Mouse (Mus musculus) midbrain, embryonic 10.5 days (tissue): Measurements from ENCODE around the gene Bspry. TPM values are rescaled to one million over a fixed set of nuclear protein-coding genes. Genes with fewer than 3 reads are reported as not detected.

ENCODE experiments used
- DNase-seq: peaks from one replicate; pipeline ENCODE4 v3.0.0-alpha.2; 2017; ENCODE audit warnings: low spot score
- H3K27ac ChIP-seq: fragments of 300-500 bp; sonication (generic); replicated peaks from 2 replicates; pipeline ENCODE4 v1.5.1; 2016; ENCODE audit warnings: mild to moderate bottlenecking
- H3K27me3 ChIP-seq: fragments of 300-500 bp; sonication (generic); 2 replicates; pipeline ENCODE4 v1.6.1; 2016; ENCODE audit warnings: low read depth, mild to moderate bottlenecking; ENCODE audit not compliant: poor library complexity, severe bottlenecking
- H3K36me3 ChIP-seq: fragments of 300-500 bp; sonication (generic); 2 replicates; pipeline ENCODE4 v1.6.1; 2016; ENCODE audit warnings: mild to moderate bottlenecking, moderate library complexity
- H3K4me1 ChIP-seq: fragments of 300-500 bp; sonication (generic); 2 replicates; pipeline ENCODE4 v1.6.1; 2016
- H3K4me3 ChIP-seq: fragments of 300-500 bp; sonication (generic); 2 replicates; pipeline ENCODE4 v1.5.1; 2016; ENCODE audit warnings: mild to moderate bottlenecking, moderate library complexity
- H3K9me3 ChIP-seq: fragments of 300-500 bp; sonication (generic); replicated peaks from 2 replicates; pipeline ENCODE4 v1.6.1; 2016; ENCODE audit warnings: mild to moderate bottlenecking
- WGBS: fragments of 180-500 bp; shearing (Covaris S2); methylation state at CpG from one replicate; pipeline ENCODE4 v1.1.7; 2016; 5-methylcytosine and 5-hydroxymethylcytosine counted together
- polyA plus RNA-seq: library from polyadenylated mRNA; unstranded; fragments of >200 nt; fragmentation: Nextera tagmentation; extraction: Ambion mirVana; gene quantifications from 2 replicates; pipeline ENCODE4 v1.2.1, GENCODE M21; 2016

Bspry gene
- polyA plus RNA-seq, 1 experiment from 2014 or later, result 0.57 TPM

GRCm38 (mm10) chr4:62506798-62507197 lies 26.9 kb downstream of the Bspry start:
- peaks cover 46% of the 10 kb centered on the region for H3K36me3 ChIP-seq
- no peaks in the 10 kb centered on the region for H3K27me3 ChIP-seq
- no peaks in the 10 kb centered on the region for H3K9me3 ChIP-seq
- WGBS, result 70% methylated on average over 2 of the region's 2 CpGs
- no peak overlapping the region for H3K4me3 ChIP-seq
- peaks cover 5% of the 10 kb centered on the region for H3K4me1 ChIP-seq
- DNase-seq, result no peak
- no peak overlapping the region for H3K27ac ChIP-seq

GRCm38 (mm10) chr4:62508839-62509238 lies 29.0 kb downstream of the Bspry start:
- Histone ChIP-seq H3K9me3 (no peaks in the 10 kb centered on the region), H3K27ac (no peak overlapping the region), H3K27me3 (no peaks in the 10 kb centered on the region), H3K4me1 (no peaks in the 10 kb centered on the region), H3K4me3 (no peak overlapping the region), H3K36me3 (peaks cover 66% of the 10 kb centered on the region)
- WGBS, result 95% methylated on average over 5 of the region's 5 CpGs
- DNase-seq, result no peak

GRCm38 (mm10) chr4:62509946-62510345 lies 30.1 kb downstream of the Bspry start:
- Histone ChIP-seq H3K36me3 (peaks cover 70% of the 10 kb centered on the region), H3K27me3 (no peaks in the 10 kb centered on the region), H3K9me3 (no peaks in the 10 kb centered on the region), H3K4me1 (no peaks in the 10 kb centered on the region), H3K27ac (no peak overlapping the region), H3K4me3 (no peak overlapping the region)
- 95% methylated on average over 11 of the region's 11 CpGs for WGBS
- no peak for DNase-seq

- Histone ChIP-seq H3K9me3 (no peaks in the 10 kb centered on the region), H3K4me3 (no peak overlapping the region), H3K36me3 (peaks cover 51% of the 10 kb centered on the region), H3K27ac (no peak overlapping the region), H3K4me1 (peaks cover 29% of the 10 kb centered on the region), H3K27me3 (no peaks in the 10 kb centered on the region)
- DNase-seq, result no peak
- WGBS, result 48% methylated on average over 11 of the region's 11 CpGs
Measured at GRCm38 (mm10) chr4:62513998-62514506, 34.2 kb downstream of the Bspry start.

GRCm38 (mm10) chr4:62514995-62515394 lies 35.1 kb downstream of the Bspry start:
- WGBS, result 93% methylated on average over 7 of the region's 7 CpGs
- Histone ChIP-seq H3K4me3 (0 out of 2 replicates have a peak overlapping the region, but pooled peaks have one; percentile 36), H3K4me1 (peaks cover 34% of the 10 kb centered on the region), H3K27ac (no peak overlapping the region), H3K27me3 (no peaks in the 10 kb centered on the region), H3K9me3 (no peaks in the 10 kb centered on the region), H3K36me3 (peaks cover 42% of the 10 kb centered on the region)
- DNase-seq, result no peak

- Histone ChIP-seq H3K9me3 (no peaks in the 10 kb centered on the region), H3K4me1 (peaks cover 39% of the 10 kb centered on the region), H3K4me3 (peak overlapping the region; percentile 36; the same call in 1 of the 2 replicates), H3K27me3 (no peaks in the 10 kb centered on the region), H3K36me3 (peaks cover 37% of the 10 kb centered on the region), H3K27ac (peak overlapping the region; percentile 59)
- WGBS, result 89% methylated on average over 3 of the region's 3 CpGs
- DNase-seq, result no peak
Measured at GRCm38 (mm10) chr4:62515490-62515889, 35.6 kb downstream of the Bspry start.

- peak overlapping the region; percentile 59 for H3K27ac ChIP-seq
- H3K4me1 ChIP-seq, result peaks cover 44% of the 10 kb centered on the region
- H3K9me3 ChIP-seq, result no peaks in the 10 kb centered on the region
- WGBS, result 49% methylated on average over 2 of the region's 2 CpGs
- H3K36me3 ChIP-seq, result peaks cover 31% of the 10 kb centered on the region
- H3K27me3 ChIP-seq, result no peaks in the 10 kb centered on the region
- no peak for DNase-seq
- peak overlapping the region; percentile 36 for H3K4me3 ChIP-seq
Measured at GRCm38 (mm10) chr4:62516079-62516478, 36.2 kb downstream of the Bspry start.

GRCm38 (mm10) chr4:62516579-62516978 lies 36.7 kb downstream of the Bspry start:
- peaks cover 44% of the 10 kb centered on the region for H3K4me1 ChIP-seq
- no peaks in the 10 kb centered on the region for H3K9me3 ChIP-seq
- H3K27ac ChIP-seq, result peak overlapping the region; percentile 59
- peak overlapping the region; percentile 36; the same call in 1 of the 2 replicates for H3K4me3 ChIP-seq
- no peaks in the 10 kb centered on the region for H3K27me3 ChIP-seq
- H3K36me3 ChIP-seq, result peaks cover 26% of the 10 kb centered on the region
- 86% methylated on average over 1 of the region's 1 CpGs for WGBS
- no peak for DNase-seq

- Histone ChIP-seq H3K4me3 (no peak overlapping the region), H3K4me1 (peaks cover 44% of the 10 kb centered on the region), H3K27ac (no peak overlapping the region), H3K27me3 (no peaks in the 10 kb centered on the region), H3K36me3 (peaks cover 26% of the 10 kb centered on the region), H3K9me3 (no peaks in the 10 kb centered on the region)
- 96% methylated on average over 8 of the region's 8 CpGs for WGBS
- DNase-seq, result no peak
Measured at GRCm38 (mm10) chr4:62517046-62517445, 37.2 kb downstream of the Bspry start.

GRCm38 (mm10) chr4:62517538-62518415 lies 37.9 kb downstream of the Bspry start:
- Histone ChIP-seq H3K36me3 (peaks cover 26% of the 10 kb centered on the region), H3K27me3 (no peaks in the 10 kb centered on the region), H3K4me3 (peak overlapping the region; percentile 82; the same call in 1 of the 2 replicates), H3K4me1 (peaks cover 44% of the 10 kb centered on the region), H3K27ac (no peak overlapping the region), H3K9me3 (no peaks in the 10 kb centered on the region)
- WGBS, result 86% methylated on average over 10 of the region's 10 CpGs
- no peak for DNase-seq

- WGBS, result 59% methylated on average over 13 of the region's 13 CpGs
- H3K27ac ChIP-seq, result peak overlapping the region; percentile 91
- peaks cover 48% of the 10 kb centered on the region for H3K4me1 ChIP-seq
Measured at GRCm38 (mm10) chr4:62518416-62519121, 38.7 kb downstream of the Bspry start.

GRCm38 (mm10) chr4:62519122-62519848 lies 39.4 kb downstream of the Bspry start:
- Histone ChIP-seq H3K4me1 (peaks cover 55% of the 10 kb centered on the region), H3K27me3 (no peaks in the 10 kb centered on the region), H3K4me3 (peak overlapping the region; percentile 82), H3K36me3 (peaks cover 24% of the 10 kb centered on the region), H3K9me3 (no peaks in the 10 kb centered on the region), H3K27ac (peak overlapping the region; percentile 91)
- WGBS, result 2% methylated on average over 26 of the region's 26 CpGs
- no peak for DNase-seq

More at GRCm38 (mm10) chr4:62518416-62519121, 38.7 kb downstream of the Bspry start:
- Histone ChIP-seq H3K4me3 (peak overlapping the region; percentile 82), H3K36me3 (peaks cover 26% of the 10 kb centered on the region), H3K27me3 (no peaks in the 10 kb centered on the region), H3K9me3 (no peaks in the 10 kb centered on the region)
- DNase-seq, result no peak
